ENCODE assay signal across 10 mouse cellular contexts in genomic region chr10:83545341-83545740, GRCm38 (mm10). TPM values are rescaled to one million over a fixed set of nuclear protein-coding genes. Genes with fewer than 3 reads are reported as not detected.
DNase-seq lines count a peak whose midpoint lies in the region; ATAC-seq and TF ChIP-seq lines count a peak whose summit lies in the region.
"Had no signal": no experiment of that assay in that cellular context is flagged by ENCODE, and none has a peak within 500 bp of the region (broad histone marks: within the 10 kb centered on the region; RNA-seq: fewer than 3 reads in every experiment).

No protein-coding gene starts in this region.

- WGBS in neural tube, embryonic 12.5 days, result 79% methylated on average over 3 of the region's 3 CpGs
- 62% methylated on average over 3 of the region's 3 CpGs for WGBS in liver, embryonic 14.5 days (ENCODE audit: insufficient replicate concordance)

- peaks cover 11% of the 10 kb centered on the region for H3K4me1 ChIP-seq in neural tube, embryonic 12.5 days
- peaks cover 2% of the 10 kb centered on the region in 2 experiments; a peak in 1 of 4 replicates for H3K4me1 ChIP-seq in liver, embryonic 14.5 days (replicated peaks; ENCODE audit: control insufficient read depth in 2 of 2, insufficient read depth in 2 of 2, low read length in 1 of 2)

- intact Hi-C loops in gastrocnemius, adult 2 months (cut with DNase I), result no loop called here
- intact Hi-C loops in left cerebral cortex, postnatal 36 days (cut with DNase I), result loop anchor here (10.0 kb wide), 2 partner anchors 641 to 781 kb away; partner anchors contain the start of gene Nfyb

- no peak for TF ChIP-seq CTCF in gastrocnemius, adult 2 months (IDR thresholded peaks at IDR 0.05)
- TF ChIP-seq CTCF in liver, embryonic 14.5 days (IDR thresholded peaks at IDR 0.05; ENCODE audit: low read depth), result no peak

- peak overlapping the region; percentile 95 for H3K4me3 ChIP-seq in gastrocnemius, adult 2 months
- no peak overlapping the region for H3K4me3 ChIP-seq in neural tube, embryonic 12.5 days
- H3K4me3 ChIP-seq in liver, embryonic 14.5 days (ENCODE audit: insufficient read depth in 1 of 2, low read depth in 2 of 2, low read length in 2 of 2), result no peak overlapping the region

- H3K9me3 ChIP-seq in neural tube, embryonic 12.5 days, result no peaks in the 10 kb centered on the region
- no peaks in the 10 kb centered on the region for H3K9me3 ChIP-seq in liver, embryonic 14.5 days (ENCODE audit: control insufficient read depth, low read length)

- TF ChIP-seq EP300 in liver, embryonic 14.5 days (IDR thresholded peaks at IDR 0.05; ENCODE audit: low read depth), result no peak

- H3K36me3 ChIP-seq in neural tube, embryonic 12.5 days, result peaks cover 16% of the 10 kb centered on the region
- peaks cover 3% of the 10 kb centered on the region for H3K36me3 ChIP-seq in liver, embryonic 14.5 days (replicated peaks; ENCODE audit: control insufficient read depth, insufficient read depth, low read depth)

- no peaks in the 10 kb centered on the region for H3K27me3 ChIP-seq in neural tube, embryonic 12.5 days (replicated peaks)
- H3K27me3 ChIP-seq in liver, embryonic 14.5 days (ENCODE audit: control insufficient read depth, insufficient read depth, low read length), result no peaks in the 10 kb centered on the region

- no peak overlapping the region for H3K27ac ChIP-seq in gastrocnemius, adult 2 months
- H3K27ac ChIP-seq in neural tube, embryonic 12.5 days, result no peak overlapping the region
- H3K27ac ChIP-seq in liver, embryonic 14.5 days, result no peak overlapping the region

- no peak for DNase-seq in gastrocnemius, adult 2 months
- no peak for DNase-seq in gastrocnemius, adult 18-20 months (ENCODE audit: low spot score)
- DNase-seq in neural tube, embryonic 10.5 days (ENCODE audit: extremely low spot score, low spot score), result no peak
- DNase-seq in liver, embryonic 14.5 days (ENCODE audit: low read depth in 3 of 3, low spot score in 3 of 3), result no peak
- DNase-seq in layer of hippocampus, postnatal 14 days (ENCODE audit: low spot score in 2 of 2), result no peak
- no peak for DNase-seq in left cerebral cortex, postnatal 36 days (ENCODE audit: low spot score in 2 of 2)
- no peak for DNase-seq in ovary, postnatal 14 days (ENCODE audit: low spot score)
- DNase-seq: cerebellum, adult 11-12 months; layer of hippocampus, adult 9-11 months had no signal

- H3K9ac ChIP-seq in neural tube, embryonic 12.5 days, result no peak overlapping the region
- H3K9ac ChIP-seq in liver, embryonic 14.5 days (replicated peaks), result no peak overlapping the region; the same call in 1 of the 2 replicates

- H3K4me2 ChIP-seq in neural tube, embryonic 12.5 days (replicated peaks), result peak overlapping the region; percentile 63
- H3K4me2 ChIP-seq in liver, embryonic 14.5 days (ENCODE audit: low read depth), result peak overlapping the region; percentile 73

- ATAC-seq in neural tube, embryonic 12.5 days (ENCODE audit: low FRiP score, low read depth), result no peak
- ATAC-seq in liver, embryonic 14.5 days (ENCODE audit: insufficient read depth), result no peak

RNA-seq across cellular contexts. Expression of gene Washc4, which starts 1.8 kb away (rescaled TPM):
- 10 to 100 TPM in 1 of 2 experiments, 1 to 10 TPM in 1; 9.4 to 10.9 TPM for total RNA-seq in gastrocnemius, adult 2 months (2021)
- 1 to 10 TPM; 8.7 to 9.0 TPM for total RNA-seq in gastrocnemius, adult 18-20 months (2021)
- polyA plus RNA-seq in neural tube, embryonic 12.5 days (2016; fragmentation: Nextera tagmentation; extraction: Ambion mirVana), result 36.8 and 41.0 TPM in 2 replicates
- 1.8 and 2.7 TPM in 2 replicates for polyA plus RNA-seq in liver, embryonic 14.5 days (2012; rRNA removed)
- 9.6 TPM in 2 replicates for polyA plus RNA-seq in liver, embryonic 14.5 days (2014; fragmentation: Nextera tagmentation; extraction: Ambion mirVana)
- total RNA-seq in layer of hippocampus, postnatal 14 days (2021), result 10 to 100 TPM; 23.1 to 24.9 TPM
- 10 to 100 TPM; 22.3 to 25.2 TPM for total RNA-seq in left cerebral cortex, postnatal 36 days (2021)

RNA-seq across cellular contexts. Expression of gene Aldh1l2, which starts 11.4 kb away (rescaled TPM):
- 1 to 10 TPM; 4.7 to 5.6 TPM for total RNA-seq in gastrocnemius, adult 2 months (2021)
- 1 to 10 TPM; 2.8 to 4.2 TPM for total RNA-seq in gastrocnemius, adult 18-20 months (2021)
- 12.8 TPM in 2 replicates for polyA plus RNA-seq in neural tube, embryonic 12.5 days (2016; fragmentation: Nextera tagmentation; extraction: Ambion mirVana)
- 0.10 and 0.16 TPM in 2 replicates for polyA plus RNA-seq in liver, embryonic 14.5 days (2012; rRNA removed)
- polyA plus RNA-seq in liver, embryonic 14.5 days (2014; fragmentation: Nextera tagmentation; extraction: Ambion mirVana), result 0.06 TPM in 1 of 2 replicates, not detected in the other
- 1 to 10 TPM; 5.5 to 5.6 TPM for total RNA-seq in layer of hippocampus, postnatal 14 days (2021)
- 1 to 10 TPM; 1.6 to 2.1 TPM for total RNA-seq in left cerebral cortex, postnatal 36 days (2021)
